Mouse (Mus musculus) forebrain, embryonic 11.5 days (tissue): ENCODE data around the gene Dnah7a. TPM values are rescaled to one million over a fixed set of nuclear protein-coding genes. Genes with fewer than 3 reads are reported as not detected.
"Not testable (repeated sequence)": the region's sequence is repeated elsewhere in the genome, so short reads cannot be mapped to it uniquely, and the experiment has no call there.

Source experiments
- ATAC-seq: fragments of 200-750 bp; cut with Nextera tagmentation; replicated peaks from 2 replicates; pipeline ENCODE4 v1.8.0; 2017; ENCODE audit warnings: moderate TSS enrichment; ENCODE audit not compliant: low FRiP score
- DNase-seq: peaks from one replicate; pipeline ENCODE4 v3.0.0-alpha.2; 2017; ENCODE audit warnings: low spot score
- H3K27ac ChIP-seq: fragments of 300-500 bp; sonication (generic); 2 replicates; pipeline ENCODE4 v1.5.1; 2014; ENCODE audit warnings: low read depth, low read length
- H3K27me3 ChIP-seq: fragments of 300-500 bp; sonication (generic); 2 replicates; pipeline ENCODE4 v1.6.1; 2014; ENCODE audit warnings: mild to moderate bottlenecking, low read length, mixed read lengths; ENCODE audit not compliant: control insufficient read depth, insufficient read depth
- H3K36me3 ChIP-seq: fragments of 300-500 bp; sonication (generic); 2 replicates; pipeline ENCODE4 v1.6.1; 2014; ENCODE audit warnings: mild to moderate bottlenecking, low read length, moderate library complexity, mixed read lengths; ENCODE audit not compliant: control insufficient read depth, insufficient read depth
- H3K4me1 ChIP-seq: fragments of 300-500 bp; sonication (generic); replicated peaks from 2 replicates; pipeline ENCODE4 v1.6.1; 2014; ENCODE audit warnings: low read length, mixed read lengths; ENCODE audit not compliant: control insufficient read depth, insufficient read depth
- H3K4me2 ChIP-seq: fragments of 300-500 bp; sonication (generic); 2 replicates; pipeline ENCODE4 v1.6.1; 2014; ENCODE audit warnings: low read depth, mild to moderate bottlenecking, low read length, moderate library complexity, mixed read lengths; ENCODE audit not compliant: severe bottlenecking
- H3K4me3 ChIP-seq: fragments of 300-500 bp; sonication (generic); 2 replicates; pipeline ENCODE4 v1.5.1; 2014; ENCODE audit warnings: low read depth, low read length
- H3K9ac ChIP-seq: fragments of 300-500 bp; sonication (generic); 2 replicates; pipeline ENCODE4 v1.6.1; 2014; ENCODE audit warnings: low read length
- H3K9me3 ChIP-seq: fragments of 300-500 bp; sonication (generic); 2 replicates; pipeline ENCODE4 v1.6.1; 2016; ENCODE audit warnings: low read length, mixed read lengths; ENCODE audit not compliant: control insufficient read depth
- WGBS: fragments of 180-500 bp; shearing (Covaris S2); extraction: QIAGEN DNeasy Blood & Tissue Kit; methylation state at CpG from one replicate; pipeline ENCODE4 v1.1.7; 2014; 5-methylcytosine and 5-hydroxymethylcytosine counted together
- polyA plus RNA-seq: library from polyadenylated mRNA; unstranded; fragments of >200 nt; fragmentation: Nextera tagmentation; extraction: Ambion mirVana; gene quantifications from 2 replicates; pipeline ENCODE4 v1.2.1, GENCODE M21; 2014

The Dnah7a gene
- polyA plus RNA-seq, 1 experiment from 2014 or later: 8.7 TPM

GRCm38 (mm10) chr1:53630011-53630410 lies 76.6 kb downstream of the Dnah7a start:
- Histone ChIP-seq H3K27me3 (no peaks in the 10 kb centered on the region), H3K4me3 (no peak overlapping the region), H3K4me1 (no peaks in the 10 kb centered on the region), H3K36me3 (no peaks in the 10 kb centered on the region), H3K9me3 (no peaks in the 10 kb centered on the region), H3K4me2 (no peak overlapping the region), H3K9ac (no peak overlapping the region), H3K27ac (no peak overlapping the region)
- ATAC-seq (no peak), DNase-seq (no peak)
- 57% methylated on average over 6 of the region's 6 CpGs for WGBS

- 94% methylated on average over 16 of the region's 16 CpGs for WGBS
- no peaks in the 10 kb centered on the region for H3K27me3 ChIP-seq
- ATAC-seq: no peak
Measured at GRCm38 (mm10) chr1:53613486-53613885, 93.1 kb downstream of the Dnah7a start.

GRCm38 (mm10) chr1:53581326-53581725 lies 125.3 kb downstream of the Dnah7a start:
- H3K4me2 ChIP-seq, ATAC-seq, H3K27ac ChIP-seq, DNase-seq, H3K4me1 ChIP-seq, H3K36me3 ChIP-seq, H3K4me3 ChIP-seq, H3K9me3 ChIP-seq, H3K27me3 ChIP-seq, H3K9ac ChIP-seq: not testable (repeated sequence)
- 5% methylated on average over 1 of the region's 1 CpGs for WGBS

More at GRCm38 (mm10) chr1:53613486-53613885, 93.1 kb downstream of the Dnah7a start:
- H3K4me1 ChIP-seq: no peaks in the 10 kb centered on the region
- H3K9me3 ChIP-seq: no peaks in the 10 kb centered on the region
- DNase-seq: no peak
- H3K4me2 ChIP-seq: no peak overlapping the region
- H3K4me3 ChIP-seq: no peak overlapping the region
- no peak overlapping the region for H3K9ac ChIP-seq
- no peak overlapping the region for H3K27ac ChIP-seq
- no peaks in the 10 kb centered on the region for H3K36me3 ChIP-seq

- not testable (repeated sequence) for H3K9ac ChIP-seq, H3K4me1 ChIP-seq, H3K4me2 ChIP-seq, H3K27me3 ChIP-seq, ATAC-seq, H3K27ac ChIP-seq, DNase-seq, H3K36me3 ChIP-seq, H3K9me3 ChIP-seq, H3K4me3 ChIP-seq
- 88% methylated on average over 3 of the region's 3 CpGs for WGBS
Measured at GRCm38 (mm10) chr1:53557918-53558317, 148.7 kb downstream of the Dnah7a start.

GRCm38 (mm10) chr1:53547018-53547417 lies 159.6 kb downstream of the Dnah7a start:
- H3K4me3 ChIP-seq: not testable (repeated sequence)

DNA sequence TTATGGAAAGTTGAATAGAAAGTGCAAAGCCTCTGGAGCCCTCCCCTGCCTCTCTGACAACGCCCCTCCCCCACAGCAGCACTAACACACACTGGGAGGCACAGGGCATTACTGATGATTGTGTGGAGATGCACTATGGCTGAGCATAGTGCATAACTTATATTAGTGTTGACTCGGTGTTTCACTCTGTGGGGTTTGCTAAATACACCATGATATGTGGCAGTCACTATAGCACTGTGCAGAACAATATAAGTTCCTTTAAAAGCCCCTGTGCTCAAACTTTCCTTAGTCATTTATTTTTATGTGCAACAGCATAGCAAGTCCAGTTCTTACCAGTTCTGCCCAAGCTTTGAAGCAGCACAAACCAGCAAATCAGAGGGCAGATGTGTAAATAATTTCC lies 168.2 kb downstream of the Dnah7a start:
- not testable (repeated sequence) for H3K9ac ChIP-seq, H3K9me3 ChIP-seq, ATAC-seq, H3K27me3 ChIP-seq, H3K36me3 ChIP-seq, H3K27ac ChIP-seq, H3K4me3 ChIP-seq, H3K4me1 ChIP-seq, DNase-seq, H3K4me2 ChIP-seq
- 61% methylated on average over 2 of the region's 2 CpGs for WGBS

More at GRCm38 (mm10) chr1:53547018-53547417, 159.6 kb downstream of the Dnah7a start:
- not testable (repeated sequence) for DNase-seq, H3K9me3 ChIP-seq, H3K36me3 ChIP-seq, ATAC-seq, H3K4me1 ChIP-seq, H3K9ac ChIP-seq, H3K27ac ChIP-seq, H3K27me3 ChIP-seq, H3K4me2 ChIP-seq
- WGBS: 95% methylated on average over 10 of the region's 10 CpGs

GRCm38 (mm10) chr1:53534826-53535225 lies 171.8 kb downstream of the Dnah7a start:
- not testable (repeated sequence) for H3K27me3 ChIP-seq, H3K36me3 ChIP-seq, H3K9ac ChIP-seq, ATAC-seq, H3K27ac ChIP-seq, H3K4me3 ChIP-seq, H3K4me2 ChIP-seq, H3K9me3 ChIP-seq, DNase-seq, H3K4me1 ChIP-seq
- WGBS: 86% methylated on average over 1 of the region's 1 CpGs

DNA sequence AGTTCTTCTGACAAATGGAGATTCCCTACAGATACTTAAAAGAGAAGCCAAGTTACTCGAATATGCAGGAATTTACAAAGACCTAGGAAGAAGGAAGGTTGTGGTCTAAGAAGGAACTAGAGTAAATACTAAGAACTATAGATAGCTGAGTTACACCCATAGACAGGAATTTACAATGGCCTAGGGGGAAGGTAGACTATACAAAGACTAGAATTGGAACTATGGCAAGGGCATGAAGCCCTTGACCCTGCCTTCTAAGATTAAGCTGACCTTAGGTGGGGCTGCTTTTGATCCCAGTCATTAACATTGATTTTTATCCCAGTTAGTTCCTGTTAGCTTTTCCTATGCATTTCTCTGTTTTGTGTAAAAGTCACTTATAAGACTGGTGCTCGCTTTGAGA lies 180.6 kb downstream of the Dnah7a start:
- not testable (repeated sequence) for H3K9me3 ChIP-seq, H3K4me3 ChIP-seq, DNase-seq, H3K9ac ChIP-seq, H3K27me3 ChIP-seq, H3K36me3 ChIP-seq, H3K4me2 ChIP-seq, ATAC-seq, H3K4me1 ChIP-seq, H3K27ac ChIP-seq
- WGBS: 83% methylated on average over 2 of the region's 2 CpGs

- ATAC-seq (no peak), DNase-seq (no peak)
- 83% methylated on average over 4 of the region's 4 CpGs for WGBS
- H3K4me1 ChIP-seq: no peaks in the 10 kb centered on the region
- H3K4me3 ChIP-seq: no peak overlapping the region
- H3K36me3 ChIP-seq: no peaks in the 10 kb centered on the region
- no peaks in the 10 kb centered on the region for H3K27me3 ChIP-seq
- H3K27ac ChIP-seq: no peak overlapping the region
- H3K9me3 ChIP-seq: no peaks in the 10 kb centered on the region
- H3K9ac ChIP-seq: no peak overlapping the region
- H3K4me2 ChIP-seq: no peak overlapping the region
Measured at GRCm38 (mm10) chr1:53473699-53474098, 232.9 kb downstream of the Dnah7a start.
